Mouse (Mus musculus): ENCODE results near the gene C2cd5.
A peak's percentile ranks its signal among the peaks of the same experiment; 100 is the strongest.
"Not testable (repeated sequence)": the region's sequence is repeated elsewhere in the genome, so short reads cannot be mapped to it uniquely, and the experiment has no call there.

C2cd5 gene

DNA sequence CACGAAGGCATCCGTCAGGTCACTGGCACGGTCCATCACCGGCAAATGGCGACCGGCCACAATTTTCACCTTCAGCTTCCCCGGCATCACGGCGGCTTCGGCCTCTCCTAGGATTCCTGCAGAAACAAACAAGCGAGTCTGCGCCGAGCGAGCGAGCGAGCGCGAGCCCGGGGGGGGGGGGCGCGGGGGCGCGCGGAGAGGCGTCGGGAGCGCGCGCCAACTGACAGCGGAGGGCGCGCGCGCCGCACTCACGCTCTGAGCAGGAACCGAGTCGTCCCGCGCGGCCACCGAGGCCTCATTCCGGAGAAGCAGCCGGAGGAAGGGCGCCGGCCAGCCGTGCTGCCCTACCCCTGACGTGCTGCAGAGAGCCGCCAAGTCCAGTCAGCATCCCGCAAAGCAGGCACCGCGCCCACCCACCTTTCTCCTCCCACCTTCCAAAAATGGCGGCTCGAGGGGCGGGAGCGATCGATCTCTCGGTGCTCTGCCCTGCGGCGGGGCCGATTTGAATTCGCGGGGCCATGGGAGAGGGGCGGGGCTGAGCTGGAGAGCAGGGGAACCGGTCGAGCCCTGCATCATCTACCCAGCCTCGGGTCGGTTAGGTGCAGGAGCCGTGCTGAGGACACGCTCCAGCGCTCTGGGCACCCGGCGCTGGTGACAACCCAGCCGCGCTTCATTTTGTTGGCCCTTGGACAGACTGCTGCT is at the start of gene C2cd5:
Gene C2cd5, minus strand, starts transcription at position 461 of the 702 bp plus-strand sequence.
- DNase-seq (ENCODE audit: low read depth, low spot score) = peak; percentile 92

GRCm38 (mm10) chr6:143148868-143149267 is 48.9 kb upstream of the C2cd5 start:
- DNase-seq (ENCODE audit: low read depth, low spot score) = no peak

DNA sequence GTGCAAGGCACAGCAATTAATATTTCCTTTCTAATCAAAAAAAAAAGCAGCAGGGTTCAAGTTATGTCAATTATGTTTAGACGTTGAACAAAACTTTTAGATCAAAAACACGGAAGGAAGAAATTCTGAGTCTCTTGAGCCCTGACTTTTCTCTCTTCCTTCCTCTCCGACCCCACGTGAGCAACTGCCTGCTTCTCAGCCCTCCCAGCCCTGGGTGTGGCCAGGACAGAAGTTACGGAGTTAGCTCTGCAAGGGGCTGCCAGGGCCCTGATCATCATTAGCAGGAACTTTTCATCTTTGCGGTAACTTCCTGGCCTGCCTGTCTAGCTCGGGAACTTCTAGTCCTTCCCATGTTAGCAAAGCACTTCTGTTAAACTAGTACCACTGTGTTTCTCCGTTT is 46.8 kb upstream of the C2cd5 start:
- DNase-seq (ENCODE audit: low read depth, low spot score) = no peak

DNA sequence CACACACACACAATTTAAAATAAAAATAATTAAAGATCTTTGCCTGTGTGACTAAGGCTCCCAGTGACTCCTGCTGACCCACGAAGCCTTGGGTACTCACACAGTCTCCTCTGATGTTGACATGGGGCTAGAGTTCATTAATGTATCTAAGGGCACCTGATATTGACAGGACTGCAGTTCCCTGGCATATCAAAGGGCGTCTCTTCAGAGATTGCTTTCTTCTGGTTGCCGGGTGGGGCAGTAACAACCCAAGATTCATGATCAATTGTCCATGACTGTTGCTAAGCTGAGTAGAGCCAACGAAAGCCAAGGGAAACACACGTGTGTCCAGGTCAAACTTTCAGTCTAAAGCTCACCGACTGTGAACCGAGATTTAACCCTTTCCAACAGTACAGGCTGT is 45.1 kb upstream of the C2cd5 start:
- DNase-seq (ENCODE audit: low read depth, low spot score) = no peak

GRCm38 (mm10) chr6:143144556-143144955 is 44.6 kb upstream of the C2cd5 start:
- no peak for DNase-seq (ENCODE audit: low read depth, low spot score)

DNA sequence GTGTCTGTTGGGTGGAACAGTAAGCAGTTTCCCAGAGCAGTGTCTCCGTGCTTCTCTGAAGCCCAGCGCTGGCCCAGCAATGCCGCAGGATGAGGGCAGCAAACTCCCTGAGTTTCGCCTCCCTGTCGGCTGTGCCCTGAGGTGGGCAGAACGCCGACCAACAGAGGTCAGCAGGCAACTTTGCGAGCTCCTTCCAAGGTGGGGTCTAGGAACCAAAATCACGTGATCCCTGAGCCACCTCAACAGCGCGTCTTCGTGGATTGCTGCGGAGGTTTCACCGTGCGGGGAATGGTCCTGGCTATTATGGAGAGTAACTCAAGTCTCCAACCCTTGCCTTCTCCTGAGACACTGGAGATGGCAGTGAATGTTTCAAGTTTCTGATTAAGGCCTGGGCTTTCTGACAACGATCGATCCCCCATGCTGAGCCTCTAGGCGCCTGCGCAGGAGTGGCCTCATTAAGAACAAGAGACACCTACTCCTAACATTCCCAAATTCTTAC is 43.9 kb upstream of the C2cd5 start:
- DNase-seq (ENCODE audit: low read depth, low spot score) = no peak

DNA sequence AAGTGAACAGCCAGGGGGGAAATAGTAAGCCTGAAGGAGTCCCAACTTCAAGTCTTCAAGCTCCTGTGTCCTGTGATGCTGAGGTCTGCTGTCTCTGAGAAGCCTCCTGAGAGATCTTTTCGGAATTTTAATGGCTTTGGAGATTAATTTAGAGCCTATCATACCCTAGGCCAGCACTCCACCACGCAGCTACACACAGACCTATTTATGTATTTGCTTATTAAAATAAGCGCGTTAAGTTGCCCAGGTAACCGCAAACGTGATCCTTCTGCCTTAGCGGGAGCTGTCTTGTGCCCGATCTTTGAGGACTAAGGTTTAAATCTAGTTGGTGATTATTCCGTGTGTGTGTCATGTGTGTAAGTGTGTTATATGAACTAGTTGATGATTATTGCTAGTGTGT is 43.4 kb upstream of the C2cd5 start:
- DNase-seq (ENCODE audit: low read depth, low spot score) = no peak

- DNase-seq (ENCODE audit: low read depth, low spot score) = no peak
These were observed 42.9 kb upstream of the C2cd5 start for GRCm38 (mm10) chr6:143142861-143143260.

DNA sequence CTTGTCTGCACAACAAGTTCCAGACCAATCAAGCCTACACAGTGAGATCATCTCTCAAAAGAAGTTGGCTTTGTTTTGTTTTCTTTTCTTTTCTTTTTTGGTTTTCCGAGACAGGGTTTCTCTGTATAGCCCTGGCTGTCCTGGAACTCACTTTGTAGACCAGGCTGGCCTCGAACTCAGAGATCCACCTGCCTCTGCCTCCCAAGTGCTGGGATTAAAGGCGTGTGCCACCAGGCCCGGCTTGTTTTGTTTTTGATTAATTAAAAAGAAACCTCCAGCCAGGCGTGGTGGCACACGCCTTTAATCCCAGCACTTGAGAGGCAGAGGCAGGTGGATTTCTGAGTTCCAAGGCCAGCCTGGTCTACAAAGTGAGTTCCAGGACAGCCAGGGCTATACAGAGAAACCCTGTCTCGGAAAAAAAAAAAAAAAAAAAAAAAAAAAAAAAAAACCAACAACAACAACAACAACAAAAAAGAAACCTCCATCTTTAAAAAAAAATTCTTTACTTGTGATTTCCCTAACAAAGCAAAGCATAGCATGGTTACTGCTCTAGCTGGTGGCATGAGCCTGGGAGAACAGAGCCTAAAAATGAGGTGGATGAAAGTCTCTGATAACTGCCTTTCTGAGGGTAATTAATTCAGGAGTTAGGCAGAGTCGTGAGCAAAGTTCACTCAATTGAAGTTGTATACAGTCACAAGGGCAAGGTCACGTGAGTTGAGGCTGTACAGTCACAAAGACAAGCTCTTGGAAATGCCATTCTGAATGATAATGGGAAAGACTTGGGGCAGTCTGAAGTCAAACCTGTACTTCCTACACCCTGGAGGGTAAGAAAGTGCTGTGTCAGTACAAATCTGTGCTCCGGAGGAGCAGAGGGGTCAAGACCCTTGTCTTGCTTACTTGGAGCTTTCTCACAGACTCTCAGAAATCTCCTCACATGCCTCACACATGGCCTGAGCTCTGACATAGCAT is 42.0 kb upstream of the C2cd5 start:
- DNase-seq (ENCODE audit: low read depth, low spot score) = not testable (repeated sequence)

- no peak for DNase-seq (ENCODE audit: low read depth, low spot score)
These were observed 40.9 kb upstream of the C2cd5 start for GRCm38 (mm10) chr6:143140884-143141283.

DNA sequence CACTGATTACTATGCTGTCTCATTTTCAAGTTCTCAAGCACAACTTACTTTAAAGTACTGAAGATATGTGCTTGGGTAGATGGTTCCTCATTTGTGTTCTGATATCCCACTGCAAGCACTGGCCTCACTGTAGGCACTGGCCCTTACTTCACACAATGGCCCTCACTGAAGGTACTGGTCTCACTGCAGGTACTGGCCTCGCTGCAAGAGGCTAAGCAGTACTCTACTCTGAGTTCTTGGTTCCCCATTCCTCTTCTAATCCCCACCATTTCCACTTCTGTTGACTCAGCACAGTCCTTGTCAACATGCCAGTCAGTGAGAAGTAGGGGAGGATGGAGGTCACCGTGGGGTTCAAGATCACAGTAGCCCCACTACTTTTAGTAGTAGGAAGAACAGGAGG is 39.5 kb upstream of the C2cd5 start:
- no peak for DNase-seq (ENCODE audit: low read depth, low spot score)

GRCm38 (mm10) chr6:143137341-143137740 is 37.4 kb upstream of the C2cd5 start:
- DNase-seq (ENCODE audit: low read depth, low spot score) = no peak

GRCm38 (mm10) chr6:143136688-143137087 is 36.7 kb upstream of the C2cd5 start:
- DNase-seq (ENCODE audit: low read depth, low spot score) = no peak

DNA sequence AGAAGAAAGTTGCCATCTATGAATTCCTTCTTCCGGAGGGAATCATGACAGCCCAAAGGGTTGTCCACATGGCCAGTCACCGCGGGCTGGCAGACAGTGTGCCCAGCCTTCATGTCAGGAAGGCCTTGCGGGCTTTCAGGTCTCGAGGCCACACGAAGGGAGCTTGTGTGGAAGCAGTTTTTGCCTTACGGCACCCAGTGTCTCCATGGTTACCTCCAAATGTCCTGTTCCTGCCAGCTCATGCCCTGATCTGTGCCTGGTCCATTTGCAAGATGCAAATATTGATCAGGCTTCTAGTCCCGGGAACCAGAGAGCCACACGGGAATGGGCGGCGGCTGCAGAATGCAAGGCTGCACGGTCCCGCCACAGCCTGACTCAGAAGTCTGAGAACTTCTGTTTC is 35.2 kb upstream of the C2cd5 start:
- DNase-seq (ENCODE audit: low read depth, low spot score) = no peak

GRCm38 (mm10) chr6:143133150-143133549 is 33.2 kb upstream of the C2cd5 start:
- DNase-seq (ENCODE audit: low read depth, low spot score) = no peak

GRCm38 (mm10) chr6:143131895-143132652 is 32.1 kb upstream of the C2cd5 start:
- no peak for DNase-seq (ENCODE audit: low read depth, low spot score)

DNA sequence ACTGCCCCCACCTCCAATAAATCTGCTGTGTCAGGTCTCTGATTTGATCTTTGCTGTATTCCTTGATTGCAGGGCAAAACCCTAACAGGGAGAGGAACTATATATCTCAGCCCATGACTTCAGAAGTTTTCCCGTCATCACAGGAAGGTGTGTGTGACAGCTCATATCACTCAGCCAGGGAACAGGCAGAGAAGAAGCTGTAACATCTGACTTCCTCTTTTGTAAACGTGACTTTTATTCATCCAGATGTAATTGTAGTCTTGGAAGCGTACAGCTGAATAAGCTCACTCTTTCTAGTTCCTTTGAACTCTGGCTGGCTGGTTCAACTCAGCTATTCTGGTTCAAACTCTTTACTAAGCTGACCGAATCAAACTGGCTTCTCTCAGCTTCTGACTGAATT is 30.5 kb upstream of the C2cd5 start:
- DNase-seq (ENCODE audit: low read depth, low spot score) = no peak

DNA sequence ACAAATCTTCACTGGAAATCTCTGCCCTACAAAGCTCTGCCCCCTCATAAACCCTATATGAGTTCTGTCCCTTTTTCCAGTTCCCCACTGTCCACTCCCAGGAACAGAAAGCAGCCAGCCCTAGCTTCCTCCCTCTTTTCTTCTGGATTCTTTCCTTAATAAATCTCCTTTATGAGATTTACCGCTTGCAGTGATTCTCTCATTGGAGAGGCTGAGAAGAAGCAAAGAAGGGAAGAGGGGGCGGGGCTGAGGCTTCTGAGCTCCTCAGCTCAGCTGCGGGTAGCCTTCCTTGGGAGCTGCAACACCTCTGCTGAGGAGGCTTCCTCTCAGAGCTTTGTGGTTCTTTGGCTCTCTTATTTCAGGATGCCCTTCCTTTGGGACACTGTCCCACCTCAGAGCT is 30.0 kb upstream of the C2cd5 start:
- no peak for DNase-seq (ENCODE audit: low read depth, low spot score)

DNA sequence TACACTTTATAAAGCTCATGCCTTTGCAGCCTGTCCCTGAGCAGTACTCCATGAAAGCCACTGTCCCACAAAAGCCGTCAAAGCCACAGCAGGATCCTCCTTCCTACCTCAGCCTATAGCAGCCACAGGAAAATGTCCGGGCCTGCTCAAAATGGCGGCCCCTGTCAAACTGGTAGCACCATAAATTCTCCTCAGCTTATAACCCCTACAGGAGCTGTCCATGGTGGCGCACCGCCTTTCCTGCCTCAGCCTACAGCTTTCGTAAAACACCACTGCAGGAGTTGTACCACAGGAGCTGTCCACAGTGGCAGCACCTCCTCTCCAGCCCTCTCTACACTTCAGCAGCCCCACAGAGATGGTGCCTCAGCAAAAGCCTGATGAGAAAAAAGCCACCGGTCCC is 29.5 kb upstream of the C2cd5 start:
- DNase-seq (ENCODE audit: low read depth, low spot score) = no peak

DNA sequence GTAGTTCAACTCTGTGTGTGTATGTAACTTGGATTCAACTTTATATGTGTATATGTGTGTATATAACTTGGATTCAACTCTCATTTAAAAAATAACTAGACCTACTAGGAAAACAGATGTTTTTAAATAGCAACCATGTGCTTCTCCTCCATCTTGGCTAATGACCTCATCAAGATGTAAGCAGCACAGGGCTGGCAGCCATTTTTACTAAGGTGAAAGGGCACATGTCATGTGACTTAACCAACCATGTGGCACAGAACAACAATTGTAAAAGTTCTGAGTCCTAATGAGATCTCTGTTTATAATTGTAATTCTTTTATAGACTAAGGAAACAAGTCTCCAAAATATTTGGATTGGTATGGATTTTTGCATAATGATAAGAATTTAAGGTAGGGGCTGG is 25.8 kb upstream of the C2cd5 start:
- no peak for DNase-seq (ENCODE audit: low read depth, low spot score)

DNA sequence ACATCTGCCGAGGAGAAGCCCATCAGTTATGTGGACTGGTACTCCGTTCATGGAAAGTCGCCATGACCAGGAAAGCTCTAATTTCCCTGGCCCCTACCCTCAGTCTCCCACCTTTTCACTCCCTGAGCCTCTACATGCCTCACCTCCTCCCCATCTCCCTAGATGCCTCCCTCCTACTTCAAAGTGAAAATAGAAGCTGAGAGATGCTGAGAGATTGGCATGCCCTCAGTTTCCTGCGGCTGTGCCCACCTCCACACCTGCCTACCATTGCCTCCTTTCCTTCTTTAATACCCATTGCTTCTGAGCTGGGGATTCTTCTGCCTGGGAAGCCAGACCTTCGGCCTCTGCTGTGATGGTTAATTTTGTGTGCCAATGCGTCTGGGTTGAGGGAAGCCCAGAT is 19.4 kb upstream of the C2cd5 start:
- no peak for DNase-seq (ENCODE audit: low read depth, low spot score)

DNA sequence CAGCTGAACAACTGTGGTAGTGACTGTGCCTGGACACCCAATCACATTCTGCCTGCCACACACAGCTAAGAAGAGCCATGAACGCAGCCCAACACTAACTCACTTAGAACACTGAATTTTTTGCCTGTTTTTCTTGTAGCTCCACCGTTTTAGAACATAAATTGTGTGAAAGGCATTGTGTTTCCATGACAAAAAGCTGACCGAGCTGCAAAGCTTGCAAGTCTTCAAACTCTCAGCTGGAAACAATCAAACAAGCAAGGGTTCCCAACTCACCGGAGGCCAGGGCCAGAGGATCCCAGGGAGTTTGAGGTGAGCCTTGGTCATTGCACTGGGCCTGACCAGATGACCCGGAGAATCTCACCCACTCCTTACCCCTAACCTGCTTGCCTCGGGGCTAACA is 16.8 kb upstream of the C2cd5 start:
- no peak for DNase-seq (ENCODE audit: low read depth, low spot score)
